Mouse (Mus musculus) ES-E14 (cell line): ENCODE data around the gene Epn3.

Experiments used
- CHD2 ChIP-seq: IDR thresholded peaks from 2 replicates; pipeline ENCODE4 v1.6.1; 2014; ENCODE audit warnings: mild to moderate bottlenecking, low read depth, low read length, inconsistent platforms
- HCFC1 ChIP-seq: IDR thresholded peaks from 2 replicates; pipeline ENCODE4 v1.6.1; 2012; ENCODE audit warnings: low read length, inconsistent platforms, borderline replicate concordance; ENCODE audit not compliant: insufficient read depth
- MAFK ChIP-seq: IDR thresholded peaks from 2 replicates; pipeline ENCODE4 v1.6.1; 2014; ENCODE audit warnings: mild to moderate bottlenecking, low read depth, low read length, inconsistent platforms; ENCODE audit not compliant: insufficient read depth
- ZC3H11A ChIP-seq: IDR thresholded peaks from 2 replicates; pipeline ENCODE4 v1.6.1; 2012; ENCODE audit warnings: low read depth, mild to moderate bottlenecking, inconsistent platforms, low read length, borderline replicate concordance
- ZNF384 ChIP-seq: IDR thresholded peaks from 2 replicates; pipeline ENCODE4 v1.6.1; 2012; ENCODE audit warnings: low read depth, low read length, inconsistent platforms

GRCm38 (mm10) chr11:94468582-94469064 lies 31.2 kb downstream of the Epn3 start:
- no peak for TF ChIP-seq CHD2
- no peak for TF ChIP-seq ZC3H11A
- no peak for TF ChIP-seq MAFK
- TF ChIP-seq ZNF384: no peak
- no peak for TF ChIP-seq HCFC1
